Mouse (Mus musculus) c-Kit-positive CD71-positive TER-119-positive erythroid progenitor cells, embryonic 14.5 days (primary cell): Measurements from ENCODE around the gene Fignl2.

Source experiments
- DNase-seq: peaks from one replicate; pipeline ENCODE4 v3.0.0-alpha.2; 2013; ENCODE audit warnings: low spot score

The Fignl2 gene

DNA sequence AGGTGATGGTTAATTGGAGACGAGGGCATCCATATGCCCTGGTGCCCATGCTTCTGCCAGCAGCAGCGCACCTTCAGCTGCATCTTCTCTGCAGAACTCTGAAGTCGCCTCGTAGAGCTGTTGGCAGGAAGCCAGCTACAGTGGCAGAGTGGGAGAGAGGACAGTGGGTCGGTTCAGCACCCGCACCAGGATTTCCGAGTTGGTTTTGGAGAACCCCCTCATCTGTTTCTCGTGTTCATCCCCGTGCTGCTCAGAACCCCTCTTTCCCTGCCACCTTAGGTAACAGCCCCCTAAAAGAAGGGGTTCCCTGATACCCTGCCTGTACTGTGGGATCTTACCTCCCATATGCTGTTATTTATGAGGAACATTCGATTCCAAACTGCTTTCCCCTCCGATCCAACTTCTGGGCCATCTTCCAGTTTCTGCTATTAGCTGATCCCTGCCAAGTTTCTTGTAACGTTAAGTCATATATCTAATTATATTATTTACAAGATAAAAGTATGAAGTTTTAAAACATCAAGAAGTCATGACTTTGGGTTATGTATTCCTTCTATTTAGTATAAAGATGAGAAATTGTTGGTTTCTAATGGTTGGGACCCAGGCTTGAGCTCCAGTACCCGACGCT is 69.9 kb downstream of the Fignl2 start:
- no peak for DNase-seq

- DNase-seq, result no peak
Observed at GRCm38 (mm10) chr15:101007236-101007635, 71.1 kb downstream of the Fignl2 start.

- no peak for DNase-seq
Observed at GRCm38 (mm10) chr15:101006251-101007040, 71.9 kb downstream of the Fignl2 start.

GRCm38 (mm10) chr15:101005717-101006116 is 72.7 kb downstream of the Fignl2 start:
- no peak for DNase-seq

DNA sequence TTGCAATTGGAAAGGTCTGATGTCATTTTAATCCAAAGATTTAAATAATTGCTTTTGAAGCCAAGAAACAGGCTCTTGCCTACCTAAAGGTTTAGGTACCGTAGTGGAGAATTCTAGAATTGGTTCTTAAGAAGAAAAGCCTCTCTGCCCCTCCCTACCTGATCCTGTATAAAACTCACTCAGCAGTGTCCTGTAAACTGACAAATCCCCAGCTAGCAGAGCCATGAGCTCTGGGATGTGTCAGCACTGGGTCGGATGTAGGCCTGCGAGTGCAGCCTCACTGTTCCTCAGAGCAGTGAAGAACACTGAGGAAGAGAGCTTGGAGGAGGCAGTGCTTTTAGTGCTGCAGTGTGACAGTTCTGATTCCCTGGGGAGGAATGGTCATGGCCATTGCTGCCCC is 73.8 kb downstream of the Fignl2 start:
- no peak for DNase-seq

GRCm38 (mm10) chr15:101002466-101002865 is 75.9 kb downstream of the Fignl2 start:
- DNase-seq, result no peak

DNA sequence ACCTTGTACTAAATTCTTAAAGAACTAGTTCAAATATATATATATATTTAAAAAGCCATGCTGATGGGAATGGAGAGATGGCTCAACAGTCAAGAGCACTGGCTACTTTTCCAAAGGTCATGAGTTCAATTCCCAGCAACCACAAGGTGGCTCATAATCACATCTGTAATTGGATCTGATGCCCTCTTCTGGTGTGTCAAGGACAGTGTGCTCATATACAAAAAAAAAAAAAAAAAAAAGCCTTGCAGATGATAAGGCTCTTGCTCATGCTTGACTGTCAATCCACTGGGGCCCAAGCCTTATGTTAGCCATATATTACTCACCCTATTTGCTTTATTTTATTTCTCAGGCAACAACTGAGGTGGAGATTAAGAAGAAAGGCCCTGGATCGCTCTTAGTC is 76.7 kb downstream of the Fignl2 start:
- DNase-seq, result no peak
